Mouse (Mus musculus) B cell, adult 2 months (primary cell): ENCODE results near the gene Sod1.
A peak's percentile ranks its signal among the peaks of the same experiment; 100 is the strongest.

Experiments
- DNase-seq, 2 experiments: peaks; one replicate each; pipeline ENCODE4 v3.0.0; 2022

Gene Sod1

DNA sequence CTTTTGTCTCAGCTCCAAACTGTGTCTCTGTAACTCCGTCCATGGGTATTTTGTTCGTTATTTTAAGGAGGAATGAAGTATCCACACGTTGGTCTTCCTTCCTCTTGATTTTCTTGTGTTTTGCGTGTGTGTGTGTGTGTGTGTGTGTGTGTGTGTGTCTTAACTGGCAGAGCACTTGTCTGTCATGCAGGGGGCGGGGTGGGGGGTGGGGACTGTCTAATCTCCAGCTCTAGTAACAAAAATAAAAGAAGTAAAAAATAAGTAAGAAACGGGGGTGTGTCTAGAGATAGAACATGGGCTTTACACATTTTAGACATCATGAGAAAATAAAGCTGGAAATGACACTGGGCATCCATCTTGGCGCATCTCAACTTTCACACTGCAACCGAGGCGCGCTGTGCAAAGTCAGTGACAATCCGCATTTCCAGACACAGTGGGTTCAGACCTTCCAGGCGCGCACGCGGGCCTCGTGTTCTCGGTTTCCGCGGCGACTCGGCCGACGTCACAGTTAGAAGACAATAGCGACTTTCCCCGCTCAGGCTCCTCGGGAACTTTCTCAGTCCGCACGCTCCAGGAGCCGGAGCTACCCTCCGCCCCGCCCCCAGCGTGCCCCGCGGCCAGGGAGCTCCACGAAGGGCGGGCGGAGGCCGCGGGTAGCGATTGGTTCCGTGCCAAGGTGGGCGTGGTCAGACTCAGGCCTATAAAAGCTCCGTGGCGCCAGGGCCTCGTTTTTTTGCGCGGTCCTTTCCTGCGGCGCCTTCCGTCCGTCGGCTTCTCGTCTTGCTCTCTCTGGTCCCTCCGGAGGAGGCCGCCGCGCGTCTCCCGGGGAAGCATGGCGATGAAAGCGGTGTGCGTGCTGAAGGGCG is at the start of gene Sod1:
Sod1 (plus strand) TSS at position 729 of the 866 bp plus-strand sequence.
- DNase-seq, result peak; percentile 98

DNA sequence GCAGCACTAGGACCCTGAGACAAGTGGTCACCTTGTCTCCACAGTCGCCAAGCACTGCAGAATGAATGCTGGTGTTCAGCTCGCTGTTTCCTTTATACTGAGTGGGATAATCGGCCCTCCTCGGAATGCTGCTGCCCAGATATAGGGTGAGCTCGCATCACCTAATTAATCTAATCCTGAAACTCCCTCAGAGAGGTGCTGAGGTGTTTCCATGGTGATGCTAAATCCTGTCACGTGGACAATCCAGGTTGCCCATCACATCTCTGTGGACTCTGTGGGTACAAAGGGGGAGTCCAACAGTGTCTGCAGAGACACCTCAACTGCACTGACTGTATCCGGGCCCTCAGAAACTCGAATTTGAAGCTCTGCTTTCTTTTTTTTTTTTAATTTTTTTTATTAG is 49.1 kb upstream of the Sod1 start:
- DNase-seq, result no peak

DNA sequence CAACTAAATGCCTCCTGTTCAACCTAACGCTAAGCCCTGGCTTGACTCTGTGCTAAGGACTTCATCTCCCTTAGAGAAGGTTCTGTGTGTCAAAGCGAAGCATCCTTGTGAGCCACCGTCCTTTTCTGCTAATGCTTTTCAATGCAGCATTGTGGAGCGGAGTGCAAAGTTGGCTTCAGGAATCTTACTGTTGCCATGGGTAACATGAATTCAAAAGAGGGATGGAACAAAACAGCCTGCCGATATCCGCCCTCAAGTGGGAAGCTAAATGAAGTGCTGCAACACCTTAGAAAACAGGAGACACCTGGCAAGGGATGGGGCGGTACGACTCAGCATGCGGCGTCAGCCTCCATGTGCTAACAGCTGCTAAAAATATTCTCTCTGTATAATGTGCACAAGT is 44.1 kb upstream of the Sod1 start:
- no peak for DNase-seq

DNA sequence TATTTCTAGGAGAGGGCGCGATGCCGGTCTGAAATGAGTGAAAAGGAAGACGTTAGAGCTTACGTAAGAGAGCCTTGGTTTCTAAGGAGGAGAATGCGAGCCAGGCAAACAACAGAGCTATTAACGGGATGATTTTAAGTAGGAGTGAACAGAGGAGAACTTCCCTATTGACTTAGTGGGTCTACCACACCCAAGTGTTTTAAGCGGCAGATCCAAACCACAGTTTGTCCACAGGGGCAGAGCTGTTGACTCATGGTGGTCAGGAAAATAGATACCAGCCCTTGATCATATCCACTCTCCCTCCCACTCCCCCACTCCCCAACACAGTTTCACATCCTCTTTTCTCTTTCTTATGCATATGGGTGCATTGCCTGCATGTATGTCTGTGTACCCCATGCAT is 43.1 kb upstream of the Sod1 start:
- peak; percentile 76 to 84 for DNase-seq

DNA sequence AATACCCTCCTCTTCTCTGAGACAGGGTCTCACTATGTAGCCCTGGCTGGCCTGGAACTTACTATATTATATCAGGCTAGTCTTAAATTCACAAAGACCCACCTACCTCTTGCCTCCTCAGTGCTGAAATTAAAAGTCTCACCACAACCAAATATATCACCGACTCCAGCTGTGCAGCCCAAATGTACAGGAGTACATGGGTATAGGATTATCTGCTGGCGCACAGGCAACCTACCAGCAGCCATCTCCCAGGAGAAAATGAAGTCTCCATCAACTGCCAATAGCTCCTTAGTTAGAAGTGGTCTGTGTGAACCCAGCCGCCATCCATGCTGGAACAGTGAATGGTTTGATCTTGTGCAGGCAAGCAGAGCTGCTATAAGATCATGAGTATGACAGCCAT is 42.1 kb upstream of the Sod1 start:
- DNase-seq, result no peak

DNA sequence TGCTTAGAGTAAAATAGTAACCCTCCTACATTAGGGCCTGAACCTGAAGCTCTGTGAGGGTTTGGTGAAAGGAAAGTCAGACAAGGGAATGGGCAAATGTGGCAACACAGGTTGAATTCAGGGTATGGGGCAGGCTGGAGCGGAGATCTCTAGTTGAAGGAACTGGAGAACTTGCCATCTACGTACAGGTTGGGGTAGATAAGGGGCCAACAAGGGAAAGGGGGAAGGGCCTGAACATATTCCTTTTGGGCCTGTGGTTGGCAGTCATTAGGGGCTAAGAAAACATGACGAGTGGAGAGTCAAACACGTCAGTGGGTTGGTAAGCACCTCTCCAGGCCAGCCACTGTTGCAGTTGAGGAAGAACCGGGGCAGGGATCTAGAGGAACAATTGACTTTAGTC is 40.7 kb upstream of the Sod1 start:
- no peak for DNase-seq

DNA sequence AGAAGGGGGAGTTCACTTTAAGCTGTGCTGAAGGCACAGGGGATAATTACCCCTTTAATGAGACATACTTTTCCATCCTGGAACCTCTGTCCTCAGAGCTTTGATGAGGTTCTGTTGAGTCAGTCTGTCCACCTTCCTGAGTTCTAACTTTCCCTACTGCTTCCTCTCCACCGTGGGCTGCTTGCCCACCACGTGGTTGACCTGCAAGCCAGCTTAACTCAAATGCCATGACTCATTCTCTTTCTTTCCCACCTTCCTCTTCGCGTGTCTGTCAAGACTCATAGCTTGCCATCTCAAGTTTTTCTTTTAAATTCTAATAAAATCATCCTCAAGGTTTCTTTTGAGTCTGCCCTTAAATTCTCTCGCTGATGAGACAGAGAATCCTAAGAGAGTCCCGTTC is 39.6 kb upstream of the Sod1 start:
- DNase-seq, result no peak

DNA sequence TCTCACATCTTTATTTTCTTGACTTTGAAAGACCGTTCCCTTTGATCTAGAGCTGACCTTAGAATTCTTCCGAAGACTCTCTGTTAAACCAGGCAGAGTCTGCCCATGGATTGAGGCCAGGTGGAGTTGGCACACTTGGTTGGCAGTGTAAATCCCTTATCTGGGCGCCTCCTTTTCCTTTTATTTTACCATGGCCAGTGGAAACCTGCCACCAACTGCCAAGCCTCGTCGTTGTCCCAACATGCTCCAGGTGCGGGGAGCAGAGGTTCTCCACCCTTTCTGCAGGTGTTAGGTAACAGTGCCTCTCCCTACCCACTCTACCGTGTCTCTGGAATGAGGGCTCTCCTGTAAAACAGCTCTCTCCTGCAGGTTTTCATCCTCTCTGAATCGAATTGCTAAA is 38.9 kb upstream of the Sod1 start:
- no peak for DNase-seq

DNA sequence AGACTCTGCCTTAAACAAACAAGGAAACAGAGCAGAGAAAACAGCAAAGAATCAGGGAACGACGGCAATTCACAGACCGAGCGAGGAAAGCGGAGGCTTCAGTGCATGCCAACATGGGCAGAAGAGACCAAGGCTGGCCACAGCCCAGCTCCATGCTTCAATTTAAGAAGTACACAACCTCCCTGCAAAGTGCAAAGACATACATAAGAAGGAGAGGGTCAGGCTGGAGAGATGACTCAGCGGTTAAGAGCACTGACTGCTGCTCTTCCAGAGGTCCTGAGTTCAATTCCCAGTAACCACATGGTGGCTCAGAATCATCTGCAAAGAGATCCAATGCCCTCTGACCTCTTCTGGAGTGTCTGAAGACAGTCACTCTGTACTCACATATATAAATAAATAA is 36.4 kb upstream of the Sod1 start:
- no peak for DNase-seq

DNA sequence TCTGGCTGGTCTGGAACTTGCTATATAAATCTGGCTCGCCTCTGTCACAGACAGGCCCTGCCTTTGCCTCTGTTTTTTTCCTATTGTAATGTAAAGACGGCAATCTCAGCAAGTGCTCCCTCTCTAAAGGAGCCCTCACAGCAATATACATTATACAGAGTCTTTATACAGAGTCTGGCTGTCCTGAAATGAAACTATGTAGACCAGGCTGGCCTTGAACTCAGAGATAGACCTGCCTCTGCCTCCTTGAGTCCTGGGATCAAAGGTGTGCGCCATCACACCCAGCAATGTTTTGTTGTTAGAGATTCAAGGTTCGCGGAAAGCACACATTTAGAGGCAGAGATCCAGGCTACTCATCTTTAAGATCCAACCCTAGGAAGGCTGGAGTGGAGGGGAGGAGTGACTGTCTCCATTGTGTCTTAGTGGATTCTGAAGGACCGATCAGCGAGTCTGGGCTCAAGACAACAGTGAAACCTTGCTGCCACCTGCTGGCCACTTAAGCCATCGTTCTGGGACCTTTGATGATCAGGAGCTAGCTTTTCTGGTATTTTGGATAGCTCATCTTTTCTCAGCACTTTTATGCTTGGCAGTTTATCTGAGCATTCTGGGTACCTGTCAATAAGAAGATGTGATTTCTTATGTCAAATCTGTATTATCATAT is 34.5 kb upstream of the Sod1 start:
- DNase-seq, result peak; percentile 79 to 80

DNA sequence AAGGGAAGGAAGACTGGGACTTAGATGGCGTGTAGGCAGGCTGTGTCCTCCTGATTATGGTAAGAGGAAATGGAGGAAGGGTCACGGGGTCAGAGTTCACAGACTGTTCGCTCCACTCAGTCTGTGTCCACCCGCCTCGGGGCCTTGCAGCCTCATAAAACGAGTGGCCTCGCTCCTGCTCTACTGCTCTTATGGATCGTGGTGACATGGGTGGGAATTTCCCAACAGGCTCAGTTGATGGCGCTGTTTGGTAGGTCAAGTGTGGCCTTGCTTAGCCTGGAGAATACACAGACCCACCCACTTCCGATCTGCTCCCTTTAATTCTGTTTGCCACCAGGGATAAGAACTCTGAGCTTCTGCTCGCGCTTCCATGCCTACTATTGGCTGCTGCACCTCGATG is 33.1 kb upstream of the Sod1 start:
- DNase-seq, result no peak

DNA sequence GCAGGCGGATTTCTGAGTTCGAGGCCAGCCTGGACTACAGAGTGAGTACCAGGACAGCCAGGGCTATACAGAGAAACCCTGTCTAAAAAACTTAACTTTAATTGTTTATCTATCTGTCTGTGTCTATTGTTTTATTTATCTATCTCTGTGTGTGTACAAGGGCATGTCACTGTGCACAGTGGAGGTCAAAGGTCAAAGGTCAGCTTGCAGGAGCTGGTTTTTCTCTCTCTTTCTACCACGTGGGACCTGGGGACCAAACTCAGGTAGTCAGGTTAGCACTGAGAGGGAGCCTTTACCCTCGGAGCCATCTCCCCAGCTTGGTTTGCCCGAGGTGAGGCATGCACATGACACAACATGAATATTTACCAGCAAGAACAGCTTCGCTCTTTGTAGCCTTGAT is 29.3 kb upstream of the Sod1 start:
- DNase-seq, result no peak

DNA sequence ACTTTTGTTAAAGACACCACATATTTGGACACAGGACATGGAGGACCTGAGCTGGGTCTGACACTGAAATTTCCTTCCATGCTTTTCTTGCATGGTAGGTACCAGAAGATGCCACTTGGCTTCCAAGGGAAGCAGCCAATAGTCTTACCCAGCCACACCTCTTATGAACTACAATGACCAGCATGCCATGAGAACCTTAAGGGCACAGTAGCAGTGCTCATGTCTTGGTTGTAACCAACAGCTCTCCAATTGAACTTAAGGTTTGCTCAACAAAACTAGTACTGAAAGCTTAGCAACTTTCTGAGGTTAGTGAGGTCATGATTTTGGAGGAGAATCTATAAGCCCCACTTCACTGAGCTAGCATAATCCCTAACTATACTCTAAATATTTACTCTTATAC is 26.8 kb upstream of the Sod1 start:
- DNase-seq, result no peak

DNA sequence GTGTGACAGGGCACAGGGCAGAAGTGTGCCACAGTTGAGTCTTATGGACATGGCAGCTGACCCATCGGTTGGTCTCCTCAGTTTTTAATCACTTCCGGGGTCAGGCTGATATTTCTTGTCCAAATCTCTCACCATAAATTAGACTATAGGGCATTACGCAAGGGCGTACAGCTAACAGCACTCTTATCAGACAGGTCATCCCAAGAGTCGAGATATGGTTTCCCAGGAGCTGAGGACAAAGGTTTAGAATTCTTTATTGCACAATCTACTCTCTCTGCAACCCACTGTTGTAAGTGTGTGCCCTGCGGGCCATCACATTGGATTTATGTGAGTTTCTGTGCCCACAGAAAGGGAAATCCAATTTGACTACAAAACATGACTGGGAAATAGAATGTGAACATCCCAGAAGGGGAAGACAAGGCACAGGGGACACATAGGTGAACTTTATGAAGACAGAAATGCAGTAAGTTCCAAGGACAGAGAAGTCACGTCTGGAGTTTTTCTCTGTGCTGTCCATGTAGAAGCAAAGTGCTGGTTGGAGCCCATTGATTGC is 23.8 kb upstream of the Sod1 start:
- no peak for DNase-seq

DNA sequence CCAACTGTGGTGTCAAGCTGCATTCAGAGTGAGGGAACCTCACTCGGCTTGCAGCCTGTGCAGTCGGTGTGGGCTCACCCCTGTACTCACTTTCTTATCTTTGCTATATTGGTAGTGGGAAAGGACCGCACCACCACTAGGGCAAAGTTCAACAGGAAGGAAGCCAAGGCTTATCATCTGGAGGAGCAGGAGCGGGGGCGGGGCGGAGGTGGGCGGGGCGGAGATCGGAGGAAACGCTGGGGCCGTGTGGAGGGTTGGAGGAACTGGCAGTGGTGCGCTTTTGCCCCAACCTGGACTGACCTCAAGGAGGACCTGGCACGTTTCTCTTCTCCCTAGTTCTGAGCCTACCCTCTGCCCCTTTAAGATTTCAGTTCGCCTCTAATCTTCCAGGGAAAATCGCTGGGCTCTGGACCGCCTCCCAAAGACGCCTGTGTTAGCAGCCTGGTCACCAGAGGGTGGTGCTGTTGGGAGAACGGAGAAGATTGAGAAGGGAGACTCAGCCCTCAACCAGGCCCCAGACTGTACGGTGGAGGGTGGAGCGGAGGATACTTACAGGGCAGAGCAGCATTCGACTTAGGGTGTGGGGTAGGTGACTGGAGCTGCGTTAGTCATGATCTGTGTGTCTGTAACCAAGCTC is 23.1 kb upstream of the Sod1 start:
- peak; percentile 61 to 62 for DNase-seq

DNA sequence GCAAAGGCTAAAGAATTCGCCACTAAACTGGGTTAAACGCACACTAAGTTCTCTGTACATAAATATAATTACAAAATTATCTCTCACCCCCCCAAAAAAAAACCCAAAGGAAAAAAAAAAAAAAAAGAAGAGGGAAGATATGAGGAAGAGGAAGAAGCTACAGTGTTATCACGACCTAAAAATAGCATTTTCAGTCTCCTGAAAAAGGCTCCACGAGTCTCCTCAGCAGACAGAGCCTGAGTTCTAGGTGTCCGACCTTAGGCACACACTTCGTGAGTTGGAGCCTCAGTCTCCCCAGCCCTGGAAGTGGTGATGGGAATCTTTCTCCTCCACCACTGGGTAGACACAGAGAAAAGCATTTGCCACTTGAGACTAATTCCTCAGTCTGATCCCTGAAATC is 21.9 kb upstream of the Sod1 start:
- no peak for DNase-seq

DNA sequence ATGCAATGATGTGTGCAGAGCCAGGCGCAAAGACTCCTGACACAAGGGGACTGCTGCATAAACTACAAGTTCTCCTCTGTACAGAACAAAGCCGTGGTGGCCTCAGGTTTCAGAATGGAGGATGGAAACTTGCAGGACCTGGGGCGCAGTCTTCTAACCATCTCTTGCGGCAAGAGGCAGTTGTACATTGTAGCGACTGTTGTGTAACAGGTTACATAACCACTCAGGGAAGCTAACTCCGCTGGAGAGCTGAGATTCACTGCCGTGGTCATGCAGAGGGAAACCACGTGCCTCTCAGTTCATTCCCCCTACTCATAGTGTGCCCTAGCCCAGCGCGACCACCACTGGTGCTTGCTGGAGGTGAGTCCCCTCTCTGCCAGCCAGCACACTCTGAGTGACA is 21.4 kb upstream of the Sod1 start:
- DNase-seq, result no peak

DNA sequence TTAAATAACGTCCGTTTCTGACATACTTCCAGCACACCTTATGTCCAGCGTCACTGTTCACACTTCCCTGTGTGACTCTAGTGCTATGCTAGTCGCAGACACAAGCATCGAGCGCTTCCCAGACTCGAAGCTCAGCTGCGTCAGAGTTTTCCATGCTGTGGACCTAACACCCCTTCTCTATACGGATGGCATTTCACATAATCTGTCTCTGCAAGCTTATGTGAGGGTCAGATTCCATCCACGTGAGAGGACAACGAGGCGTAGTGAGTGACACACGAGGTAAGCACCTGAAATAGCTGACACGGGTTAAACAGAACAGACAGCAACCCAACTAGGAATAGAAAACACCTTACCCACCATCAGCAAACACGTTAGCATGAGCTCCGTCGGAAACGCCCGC is 18.4 kb upstream of the Sod1 start:
- DNase-seq, result no peak

DNA sequence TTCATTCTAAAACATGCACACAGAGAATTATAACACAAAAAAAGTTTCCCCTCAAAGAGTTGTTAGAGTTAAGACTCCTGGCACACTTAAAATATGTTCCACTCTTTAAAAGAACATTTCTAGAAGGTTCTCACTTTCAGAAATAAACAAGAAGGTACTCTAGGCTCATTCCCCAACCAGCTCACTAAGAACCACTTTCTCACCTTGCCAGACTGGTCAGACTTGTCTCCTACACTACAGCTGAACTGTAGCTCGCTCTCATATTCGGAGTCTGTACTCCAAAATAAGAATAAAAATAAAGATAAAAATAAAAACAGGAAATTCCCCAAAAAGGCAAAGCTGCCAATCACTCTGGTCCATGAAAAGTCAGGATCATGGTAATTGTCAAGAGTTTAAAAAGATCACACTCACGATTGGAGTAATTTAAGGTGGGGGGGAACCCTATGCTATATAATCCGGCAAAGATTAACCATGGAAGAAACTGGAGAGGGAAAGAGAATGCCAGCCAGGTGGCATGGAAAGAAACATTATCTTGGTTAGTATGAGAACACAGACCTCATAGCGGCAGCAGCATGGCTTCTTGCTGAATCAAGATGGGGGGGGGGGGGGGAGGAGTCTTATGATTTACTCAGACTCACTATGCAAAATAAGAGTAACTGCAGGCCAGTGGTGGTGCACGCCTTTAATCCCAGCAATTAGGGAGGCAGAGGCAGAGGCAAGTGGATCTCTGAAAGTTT is 17.2 kb upstream of the Sod1 start:
- no peak for DNase-seq

DNA sequence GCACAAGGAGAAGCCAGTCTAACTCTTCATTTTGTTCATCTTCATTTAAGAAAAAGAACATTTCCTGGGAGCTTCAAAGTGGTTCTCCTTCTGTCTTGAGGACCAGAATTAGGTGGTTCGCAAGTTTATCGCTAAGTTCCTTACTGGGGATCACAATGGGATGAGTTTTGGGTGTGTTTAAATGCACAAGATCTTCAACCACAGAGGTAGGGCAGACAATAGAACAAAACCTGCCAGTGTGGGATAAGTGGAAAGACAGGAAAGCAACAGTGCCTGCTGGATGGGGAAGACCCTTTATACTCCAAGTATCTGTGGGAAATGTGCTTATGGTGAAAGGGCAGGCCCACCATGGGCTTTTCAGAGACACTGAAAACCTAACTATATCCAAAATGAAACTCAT is 15.7 kb upstream of the Sod1 start:
- no peak for DNase-seq

DNA sequence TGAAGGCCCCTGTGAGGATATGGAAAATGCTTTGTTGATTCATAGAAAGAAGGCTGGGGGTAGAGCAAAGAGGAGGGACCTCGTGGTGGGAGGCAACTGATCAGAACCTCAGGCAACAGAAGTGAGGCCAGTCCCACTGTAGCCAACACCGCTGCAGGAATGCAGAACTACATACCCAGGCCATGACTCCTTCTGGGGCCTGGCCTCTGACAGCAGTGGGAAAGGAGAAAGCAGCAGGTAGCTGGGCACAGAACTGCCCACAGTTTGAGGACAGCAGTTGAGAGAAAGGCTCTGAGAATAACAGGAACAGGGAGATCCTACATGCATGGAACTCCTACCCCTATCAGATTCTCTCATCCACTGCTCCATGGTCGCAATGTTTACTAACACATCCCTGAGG is 11.6 kb upstream of the Sod1 start:
- DNase-seq, result no peak

DNA sequence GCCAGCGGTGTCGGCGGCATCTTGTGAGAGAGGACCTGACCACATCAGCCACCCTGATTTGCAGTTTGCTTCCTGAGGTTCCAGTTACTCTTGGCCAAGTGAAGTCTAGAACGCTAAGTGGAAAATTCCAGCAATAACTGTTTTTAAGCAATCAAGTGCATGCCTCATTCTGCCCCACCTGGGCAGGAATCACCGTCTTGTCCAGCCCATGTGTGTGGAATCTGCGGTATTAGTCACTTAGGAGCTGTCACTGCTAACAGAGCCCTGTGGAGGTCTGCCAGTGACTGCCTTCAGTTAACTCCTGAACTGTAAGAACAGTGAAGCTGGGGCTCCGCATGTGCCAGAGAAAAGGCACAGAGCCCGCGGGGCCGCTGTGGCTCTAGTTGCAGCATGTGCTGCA is 9.8 kb upstream of the Sod1 start:
- DNase-seq, result no peak

DNA sequence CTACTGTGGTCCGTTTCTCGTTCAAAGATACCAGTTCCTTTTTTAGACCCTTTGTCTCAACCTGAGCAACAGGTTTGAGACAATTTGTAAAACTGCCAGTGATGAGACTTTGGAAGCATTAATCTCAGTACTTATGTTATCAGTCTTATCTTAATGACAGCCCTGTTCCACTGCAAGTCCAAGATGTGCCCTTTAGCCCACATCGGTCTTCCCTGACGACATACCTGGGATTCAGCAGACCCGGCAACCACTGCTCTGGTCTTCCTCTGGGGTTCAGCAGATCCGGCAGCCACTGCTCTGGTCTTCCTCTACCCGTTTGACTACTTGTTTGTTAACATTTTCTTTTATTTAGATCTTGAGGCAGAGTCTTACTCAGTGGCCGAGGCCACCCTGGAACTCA is 8.8 kb upstream of the Sod1 start:
- DNase-seq, result no peak
